Mouse (Mus musculus): ENCODE data around the gene Clps.

DNA sequence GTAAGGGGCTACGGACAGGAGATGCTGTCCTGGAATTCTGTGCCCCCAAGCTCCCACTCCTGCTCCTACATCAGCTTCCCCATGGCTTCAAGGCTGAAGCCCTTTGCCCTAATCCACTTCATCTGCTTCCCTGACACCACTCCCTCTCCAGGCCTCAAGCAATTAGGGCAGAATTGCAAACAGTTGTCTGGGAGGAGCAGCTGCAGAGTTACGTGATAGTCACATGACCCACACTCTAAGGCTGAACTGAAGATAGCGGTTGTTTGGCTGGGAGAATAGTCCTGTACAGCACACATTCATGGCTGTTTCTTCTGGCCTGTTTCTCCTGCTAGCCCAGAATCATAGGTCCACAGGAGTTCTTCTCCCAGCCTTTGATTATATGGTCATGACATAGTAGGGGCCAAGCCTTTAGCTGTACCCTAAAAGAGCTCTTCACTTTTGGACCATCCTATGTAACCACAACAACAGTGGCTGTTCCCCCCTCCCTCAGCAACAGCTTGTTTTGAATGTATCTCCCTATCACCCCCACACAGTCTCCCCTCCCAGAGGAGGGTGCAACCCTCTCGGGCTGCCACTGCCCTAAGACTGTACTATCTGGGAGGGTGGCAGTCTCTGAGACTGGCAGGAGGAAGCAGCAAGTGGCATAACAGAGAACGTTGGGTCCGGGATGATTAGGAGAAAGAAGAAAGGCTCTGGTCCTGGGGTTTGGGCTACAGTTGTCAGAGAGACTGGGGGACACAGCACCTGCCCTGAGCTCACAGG lies 3.8 kb downstream of the Clps start:
- TF ChIP-seq CTCF (IDR thresholded peaks at IDR 0.05; ENCODE audit: extremely low read depth, insufficient read depth, insufficient read length, insufficient replicate concordance) (no peak), POLR2A (IDR thresholded peaks at IDR 0.05; ENCODE audit: low read depth, low read length) (no peak)
